Mouse (Mus musculus) small intestine, adult 2 months (tissue): Measurements from ENCODE around the gene Cenpi. TPM values are rescaled to one million over a fixed set of nuclear protein-coding genes. Genes with fewer than 3 reads are reported as not detected.

Source experiments
- H3K27ac ChIP-seq: fragments of 200-500 bp; 2 replicates; pipeline ENCODE4 v1.5.1; 2012; ENCODE audit warnings: low read depth, low read length, control low read depth, inconsistent platforms; ENCODE audit not compliant: insufficient read depth
- H3K27me3 ChIP-seq: fragments of 200-500 bp; 2 replicates; pipeline ENCODE4 v1.6.1; 2012; ENCODE audit warnings: mild to moderate bottlenecking, moderate library complexity, low read length, inconsistent platforms; ENCODE audit not compliant: control insufficient read depth, insufficient read depth
- H3K36me3 ChIP-seq: fragments of 200-500 bp; 2 replicates; pipeline ENCODE4 v1.6.1; 2012; ENCODE audit warnings: mild to moderate bottlenecking, low read length, control low read depth, inconsistent platforms; ENCODE audit not compliant: control insufficient read depth, insufficient read depth
- H3K4me1 ChIP-seq: fragments of 200-500 bp; 2 replicates; pipeline ENCODE4 v1.6.1; 2012; ENCODE audit warnings: low read length, inconsistent platforms, mixed read lengths; ENCODE audit not compliant: control insufficient read depth, insufficient read depth, insufficient read length
- H3K4me3 ChIP-seq: fragments of 200-500 bp; 2 replicates; pipeline ENCODE4 v1.5.1; 2012; ENCODE audit warnings: low read depth, mild to moderate bottlenecking, control low read depth, inconsistent platforms, low read length, moderate library complexity
- CTCF ChIP-seq: fragments of 200-500 bp; IDR thresholded peaks from 2 replicates; pipeline ENCODE4 v1.5.1; 2012; ENCODE audit warnings: low read depth, mild to moderate bottlenecking, control low read depth, inconsistent platforms, low read length, moderate library complexity, mixed read lengths; ENCODE audit not compliant: insufficient replicate concordance, insufficient read length; ENCODE audit errors: extremely low read depth
- POLR2A ChIP-seq: fragments of 200-500 bp; IDR thresholded peaks from 2 replicates; pipeline ENCODE4 v1.6.1; 2012; ENCODE audit warnings: low read depth, mild to moderate bottlenecking, control low read depth, inconsistent platforms, low read length, moderate library complexity
- WGBS: fragments of 180-500 bp; shearing (Covaris S2); methylation state at CpG from one replicate; pipeline ENCODE4 v1.1.7; 2018; 5-methylcytosine and 5-hydroxymethylcytosine counted together
- polyA plus RNA-seq: library from polyadenylated mRNA; depleted of rRNA; stranded (reverse); fragments of >200 nt; gene quantifications from 2 replicates; pipeline ENCODE4 v1.2.3, GENCODE M21; 2012

Gene Cenpi
- polyA plus RNA-seq, 1 experiment: 0.29 TPM

DNA sequence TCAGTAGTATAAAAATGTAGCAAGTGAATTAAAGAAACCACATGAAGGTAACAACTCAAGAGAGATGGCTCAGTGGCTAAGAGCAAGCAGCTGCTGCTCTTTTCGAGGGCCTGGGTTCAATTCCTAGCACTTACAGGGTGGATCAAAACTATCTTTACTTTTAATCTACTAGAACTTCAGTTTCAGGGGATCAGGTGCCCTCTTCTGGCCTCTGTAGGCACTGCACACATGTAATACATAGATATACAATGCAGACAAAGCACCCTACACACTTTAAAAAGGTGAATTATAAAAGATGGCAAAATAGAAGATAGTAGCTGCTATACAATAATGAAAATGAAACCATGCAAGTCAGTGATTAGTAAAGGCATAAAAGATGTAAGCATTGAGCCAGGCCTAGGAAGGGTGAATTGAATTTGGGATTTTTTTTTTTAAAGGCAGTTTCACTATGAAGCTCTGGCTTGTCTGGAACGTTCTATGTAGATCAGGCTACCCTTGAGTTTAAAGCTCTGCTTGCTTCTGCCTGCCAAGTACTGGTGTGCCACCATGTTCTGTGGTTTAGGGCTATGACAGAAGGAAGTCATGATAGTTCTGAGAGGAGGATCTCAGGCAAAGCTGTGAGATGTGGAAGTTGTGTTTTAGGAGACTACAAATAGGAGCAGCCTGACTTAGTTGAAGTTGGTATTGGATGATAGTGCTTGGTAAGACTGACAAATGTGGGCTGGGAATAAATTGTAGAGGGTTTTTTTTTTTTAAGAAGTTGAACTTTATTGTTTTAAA, 11.5 kb downstream of the Cenpi start:
- Histone ChIP-seq H3K4me1 (no peaks in the 10 kb centered on the region), H3K27me3 (no peaks in the 10 kb centered on the region), H3K36me3 (no peaks in the 10 kb centered on the region), H3K4me3 (no peak overlapping the region), H3K27ac (no peak overlapping the region)
- TF ChIP-seq CTCF: no peak
- no peak for TF ChIP-seq POLR2A
- 66% methylated on average over 2 of the region's 2 CpGs for WGBS

DNA sequence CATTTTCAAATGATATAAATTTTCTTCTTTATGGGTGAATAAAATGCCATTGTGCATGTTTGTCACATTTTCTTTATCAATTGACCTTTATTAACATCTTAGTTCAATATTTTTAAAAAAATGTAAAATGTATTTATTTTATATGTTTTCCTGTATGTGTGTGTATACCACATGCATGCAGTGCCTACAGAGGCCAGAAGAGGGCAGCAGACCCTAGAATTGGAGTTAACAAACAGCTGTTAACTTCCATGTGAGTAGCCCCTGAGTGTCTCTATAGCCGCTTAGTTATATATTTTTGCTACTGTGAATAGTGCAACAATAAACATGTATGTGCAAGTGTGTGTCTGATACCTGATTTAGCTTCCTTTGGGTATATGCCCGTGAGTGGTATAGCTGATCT, 25.4 kb downstream of the Cenpi start:
- TF ChIP-seq CTCF (no peak), POLR2A (no peak)
- H3K27ac ChIP-seq: no peak overlapping the region
- no peaks in the 10 kb centered on the region for H3K36me3 ChIP-seq
- H3K4me3 ChIP-seq: no peak overlapping the region
- no peaks in the 10 kb centered on the region for H3K4me1 ChIP-seq
- H3K27me3 ChIP-seq: no peaks in the 10 kb centered on the region
- WGBS: 100% methylated on average over 2 of the region's 2 CpGs

DNA sequence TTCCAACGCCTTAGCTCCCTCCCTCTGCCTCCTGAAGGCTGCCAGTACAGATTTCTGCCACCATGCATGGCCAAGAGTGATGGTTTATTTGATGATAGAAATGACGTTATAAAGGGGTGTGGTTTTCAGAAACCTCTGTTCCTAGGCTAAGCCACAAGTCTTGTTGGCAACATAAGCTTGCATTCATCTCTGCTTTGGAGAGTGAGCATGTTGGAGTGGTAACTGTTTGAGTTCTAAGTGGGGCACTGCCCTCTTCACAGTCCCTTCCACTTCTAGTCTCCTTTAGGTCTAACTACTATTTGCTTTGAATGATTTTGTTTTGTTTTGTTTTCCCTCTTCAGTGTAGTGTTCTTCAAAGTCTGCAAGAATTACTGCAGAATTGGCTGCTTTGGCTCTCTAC, 34.9 kb downstream of the Cenpi start:
- no peak overlapping the region for H3K27ac ChIP-seq
- TF ChIP-seq CTCF (no peak), POLR2A (no peak)
- H3K4me1 ChIP-seq: no peaks in the 10 kb centered on the region
- WGBS: 68% methylated on average over 2 of the region's 2 CpGs
- no peak overlapping the region for H3K4me3 ChIP-seq
- peaks cover 2% of the 10 kb centered on the region; the same call in 1 of the 2 replicates for H3K36me3 ChIP-seq
- H3K27me3 ChIP-seq: no peaks in the 10 kb centered on the region

DNA sequence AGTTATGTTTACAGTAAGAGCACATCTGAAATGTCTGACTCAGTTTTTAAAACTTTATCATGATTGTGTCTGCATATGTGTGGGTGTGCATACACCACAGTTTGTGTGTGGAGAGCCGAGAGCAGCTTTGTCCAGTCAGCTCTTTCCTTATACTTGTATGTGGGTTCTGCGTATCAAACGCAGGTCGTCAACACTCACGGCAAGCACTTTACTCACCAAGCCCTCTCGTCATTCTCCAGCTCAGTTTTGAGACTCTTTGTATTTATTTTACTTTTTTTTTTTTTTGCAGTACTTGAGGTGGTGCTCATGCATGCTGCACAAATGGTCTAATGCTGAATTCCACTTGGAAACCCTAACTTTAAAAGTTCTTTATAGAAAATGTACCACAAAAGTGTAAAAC, 42.3 kb downstream of the Cenpi start:
- H3K4me1 ChIP-seq: no peaks in the 10 kb centered on the region
- no peak overlapping the region for H3K27ac ChIP-seq
- H3K36me3 ChIP-seq: peaks cover 2% of the 10 kb centered on the region; the same call in 1 of the 2 replicates
- no peaks in the 10 kb centered on the region for H3K27me3 ChIP-seq
- no peak for TF ChIP-seq POLR2A
- TF ChIP-seq CTCF: no peak
- 84% methylated on average over 6 of the region's 6 CpGs for WGBS
- H3K4me3 ChIP-seq: no peak overlapping the region

DNA sequence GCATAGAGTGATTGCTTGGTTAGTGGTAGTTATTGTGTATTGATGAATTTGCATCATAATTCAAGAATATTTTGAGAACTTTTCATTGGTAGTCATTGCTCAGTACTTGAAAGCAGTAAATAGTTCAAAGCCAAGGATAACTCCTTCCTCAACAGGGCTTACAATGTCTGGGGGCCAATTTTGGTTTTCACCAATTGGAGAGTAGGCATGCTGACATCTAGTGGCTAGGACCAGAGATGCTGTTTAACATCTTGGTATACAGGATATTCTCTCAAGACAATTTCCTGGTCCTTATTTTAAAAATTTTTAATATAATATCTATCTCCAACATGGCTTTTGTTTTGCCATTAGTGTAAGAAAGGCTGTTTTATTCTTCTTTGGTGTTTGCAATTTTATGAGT, 46.0 kb downstream of the Cenpi start:
- TF ChIP-seq POLR2A (no peak), CTCF (no peak)
- no peaks in the 10 kb centered on the region for H3K4me1 ChIP-seq
- H3K27ac ChIP-seq: no peak overlapping the region
- H3K36me3 ChIP-seq: no peaks in the 10 kb centered on the region
- H3K4me3 ChIP-seq: no peak overlapping the region
- no peaks in the 10 kb centered on the region for H3K27me3 ChIP-seq

DNA sequence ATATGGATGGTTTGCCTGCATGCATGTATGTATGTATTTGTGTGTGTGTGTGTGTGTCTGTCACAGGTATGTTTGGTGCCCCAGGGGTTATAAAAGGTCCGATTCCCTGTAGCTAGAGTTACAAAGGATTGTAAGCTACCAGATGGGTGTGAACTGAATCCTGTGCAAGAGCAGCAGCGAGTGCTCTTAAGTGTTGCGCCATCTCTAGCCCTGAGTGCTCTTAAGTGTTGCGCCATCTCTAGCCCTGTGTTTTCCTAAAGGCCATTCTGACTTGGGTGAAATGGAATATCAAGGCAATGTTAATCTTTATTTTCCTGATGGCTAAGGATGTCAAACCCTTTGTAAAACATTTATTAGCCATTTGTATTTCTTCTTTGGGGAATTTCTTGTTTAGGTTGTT, 51.5 kb downstream of the Cenpi start:
- 75% methylated on average over 4 of the region's 4 CpGs for WGBS
- Histone ChIP-seq H3K27ac (no peak overlapping the region), H3K4me1 (no peaks in the 10 kb centered on the region), H3K4me3 (no peak overlapping the region), H3K36me3 (no peaks in the 10 kb centered on the region), H3K27me3 (no peaks in the 10 kb centered on the region)
- TF ChIP-seq CTCF: no peak

DNA sequence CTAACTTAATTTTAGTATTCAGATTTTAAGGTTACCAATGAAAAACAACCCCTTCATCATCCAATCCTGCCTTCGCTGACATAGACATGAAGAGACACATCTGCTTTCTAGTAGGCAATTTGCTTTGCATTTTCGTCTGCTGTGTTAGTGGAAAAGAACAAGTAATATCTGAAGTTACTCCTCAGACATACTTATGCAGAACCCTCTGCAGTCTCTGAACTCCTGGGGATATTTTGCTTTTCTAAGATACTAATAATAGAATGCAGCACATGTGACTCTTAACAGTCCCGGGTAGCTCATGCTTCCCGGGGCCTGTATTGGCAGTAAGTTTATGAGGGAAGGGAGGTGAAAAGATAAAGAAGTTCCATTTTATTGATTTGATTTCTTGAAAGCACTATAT, 54.3 kb downstream of the Cenpi start:
- Histone ChIP-seq H3K4me3 (no peak overlapping the region), H3K27ac (no peak overlapping the region), H3K36me3 (no peaks in the 10 kb centered on the region), H3K27me3 (no peaks in the 10 kb centered on the region), H3K4me1 (no peaks in the 10 kb centered on the region)
- 91% methylated on average over 4 of the region's 4 CpGs for WGBS
- TF ChIP-seq POLR2A: no peak
- no peak for TF ChIP-seq CTCF
